Comparison of ENCODE assay signal across 8 mouse cellular contexts in the genomic region with DNA sequence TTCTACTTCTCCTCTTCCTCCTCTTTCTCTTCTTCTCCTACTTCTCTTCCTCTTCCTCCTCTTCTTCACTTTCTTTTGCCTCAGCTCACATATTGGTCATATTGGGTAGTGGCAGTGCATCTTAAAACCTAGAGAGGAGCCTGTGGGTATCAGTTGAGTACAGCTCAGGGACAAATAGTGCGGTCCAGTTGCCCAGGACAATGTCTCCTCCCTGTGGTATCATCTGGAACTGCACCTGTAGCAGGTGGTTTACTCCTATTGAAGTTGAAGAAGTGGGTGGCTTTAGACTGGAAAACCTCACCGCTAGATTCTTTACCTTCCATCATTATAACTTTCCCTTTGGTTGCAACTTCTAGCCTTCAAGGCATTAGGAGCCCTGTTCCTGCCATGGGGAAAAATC. TPM values are rescaled to one million over a fixed set of nuclear protein-coding genes. Genes with fewer than 3 reads are reported as not detected.
DNase-seq lines count a peak whose midpoint lies in the region; ATAC-seq and TF ChIP-seq lines count a peak whose summit lies in the region.

No protein-coding gene starts in this region.

- WGBS in forebrain, embryonic 14.5 days = 52% methylated on average over 2 of the region's 2 CpGs
- 38% methylated on average over 2 of the region's 2 CpGs for WGBS in stomach, postnatal 0 days

- ATAC-seq in cerebellum, adult (ENCODE audit: insufficient number of reproducible peaks, low FRiP score, low TSS enrichment) = no peak
- peak; percentile 64 for ATAC-seq in forebrain, embryonic 14.5 days
- no peak for ATAC-seq in stomach, postnatal 0 days (ENCODE audit: low FRiP score, low TSS enrichment)

- H3ac ChIP-seq in C2C12 (ENCODE audit: control insufficient read depth, insufficient read length, low read depth) = no peak overlapping the region

- no peaks in the 10 kb centered on the region for H3K4me1 ChIP-seq in forebrain, embryonic 14.5 days (ENCODE audit: control insufficient read depth, insufficient read depth, low read length)
- H3K4me1 ChIP-seq in stomach, postnatal 0 days (replicated peaks; ENCODE audit: control insufficient read depth, insufficient read depth) = no peaks in the 10 kb centered on the region

- H3K79me2 ChIP-seq in C2C12 (ENCODE audit: control insufficient read depth, insufficient read depth) = no peaks in the 10 kb centered on the region

- H3K4me2 ChIP-seq in forebrain, embryonic 14.5 days (ENCODE audit: low read length) = no peak overlapping the region
- H3K4me2 ChIP-seq in stomach, postnatal 0 days (replicated peaks; ENCODE audit: low read depth) = no peak overlapping the region

- TF ChIP-seq CTCF in C2C12 (IDR thresholded peaks at IDR 0.05; ENCODE audit: control insufficient read depth, insufficient read depth, insufficient read length) = peak; percentile 64
- TF ChIP-seq CTCF in stomach, postnatal 0 days (IDR thresholded peaks at IDR 0.05; ENCODE audit: low read depth) = peak; percentile 92

- no peak overlapping the region for H3K4me3 ChIP-seq in C2C12 (ENCODE audit: insufficient read depth, poor library complexity, severe bottlenecking)
- no peak overlapping the region for H3K4me3 ChIP-seq in forebrain, embryonic 14.5 days (ENCODE audit: low read depth, low read length)
- no peak overlapping the region for H3K4me3 ChIP-seq in stomach, postnatal 0 days (ENCODE audit: low read depth, low read length)

- H3K27me3 ChIP-seq in C2C12 (ENCODE audit: control insufficient read depth, insufficient read depth, insufficient read length) = no peaks in the 10 kb centered on the region
- no peaks in the 10 kb centered on the region for H3K27me3 ChIP-seq in forebrain, embryonic 14.5 days (replicated peaks; ENCODE audit: control insufficient read depth, insufficient read depth, low read length)
- H3K27me3 ChIP-seq in stomach, postnatal 0 days (ENCODE audit: control insufficient read depth, insufficient read depth, low read length) = no peaks in the 10 kb centered on the region

- no peaks in the 10 kb centered on the region for H3K79me3 ChIP-seq in C2C12 (ENCODE audit: low read depth)

- H3K36me3 ChIP-seq in C2C12 (ENCODE audit: control insufficient read depth, insufficient read depth) = no peaks in the 10 kb centered on the region
- peaks cover 40% of the 10 kb centered on the region for H3K36me3 ChIP-seq in forebrain, embryonic 14.5 days (ENCODE audit: control insufficient read depth, insufficient read depth, low read length)
- no peaks in the 10 kb centered on the region for H3K36me3 ChIP-seq in stomach, postnatal 0 days (ENCODE audit: control insufficient read depth, insufficient read depth, low read length)

- H3K9me3 ChIP-seq in forebrain, embryonic 14.5 days (replicated peaks; ENCODE audit: control insufficient read depth, low read length) = no peaks in the 10 kb centered on the region
- no peaks in the 10 kb centered on the region for H3K9me3 ChIP-seq in stomach, postnatal 0 days (ENCODE audit: control insufficient read depth, low read length)

- peak; percentile 76 for DNase-seq in cerebellum, adult 11 months
- peak; percentile 7 for DNase-seq in c-Kit-positive CD71-positive TER-119-negative erythroid progenitor cells, embryonic 14.5 days (ENCODE audit: low read depth)
- peak; percentile 79 for DNase-seq in forebrain, embryonic 14.5 days (ENCODE audit: low spot score)
- peak; percentile 63 to 80 for DNase-seq in kidney, postnatal 25 days
- peak; percentile 72 for DNase-seq in lung, postnatal 14 days
- DNase-seq in stomach, postnatal 0 days (ENCODE audit: low spot score) = peak; percentile 69

- H3K27ac ChIP-seq in forebrain, embryonic 14.5 days (ENCODE audit: low read depth, low read length) = no peak overlapping the region
- no peak overlapping the region for H3K27ac ChIP-seq in stomach, postnatal 0 days (replicated peaks)

- no peak for TF ChIP-seq EP300 in stomach, postnatal 0 days (optimal IDR thresholded peaks at IDR 0.05)

- H3K9ac ChIP-seq in forebrain, embryonic 14.5 days (ENCODE audit: low read length) = no peak overlapping the region
- no peak overlapping the region for H3K9ac ChIP-seq in stomach, postnatal 0 days (ENCODE audit: low read length)

TF ChIP-seq in C2C12, 6 proteins besides CTCF, POLR2A, EP300 and RAD21:
- TF ChIP-seq FOSL1 (IDR thresholded peaks at IDR 0.05; ENCODE audit: insufficient read depth, low read length, poor library complexity, severe bottlenecking) (no peak), MYOG (IDR thresholded peaks at IDR 0.05; ENCODE audit: control insufficient read depth, extremely low read depth, insufficient read length) (no peak), USF1 (IDR thresholded peaks at IDR 0.05; ENCODE audit: low read depth) (no peak), CEBPB (IDR thresholded peaks at IDR 0.05; ENCODE audit: low read depth) (no peak), MYOD1 (IDR thresholded peaks at IDR 0.05; ENCODE audit: control insufficient read depth, insufficient read length, low read depth) (no peak), MAX (IDR thresholded peaks at IDR 0.05) (no peak)

RNA-seq across cellular contexts. Expression of gene Igsf9b, which starts 26.9 kb away (rescaled TPM):
- polyA plus RNA-seq in C2C12 (2012; fragmentation: generic; extraction: Trizol) = 0.15 TPM
- 5.1 and 7.5 TPM in 2 replicates for polyA plus RNA-seq in forebrain, embryonic 14.5 days (2014; fragmentation: Nextera tagmentation; extraction: Ambion mirVana)
- 6.0 TPM in 2 replicates for polyA plus RNA-seq in stomach, postnatal 0 days (2015; fragmentation: Nextera tagmentation; extraction: Ambion mirVana)

Comparison
In these comparisons a context has a peak if more than half of its experiments do, and no peak if none do; other contexts are left out.
1. DNase-seq: peak in every context shown above with its lines; median percentile 79 in forebrain, embryonic 14.5 days; 76 in cerebellum, adult 11 months; 72 in lung, postnatal 14 days; 72 in kidney, postnatal 25 days; 69 in stomach, postnatal 0 days; 7 in c-Kit-positive CD71-positive TER-119-negative erythroid progenitor cells, embryonic 14.5 days.